Mouse (Mus musculus) CH12.LX (cell line): ENCODE data around the gene B4gat1. TPM values are rescaled to one million over a fixed set of nuclear protein-coding genes. Genes with fewer than 3 reads are reported as not detected.
"Not testable (repeated sequence)": the region's sequence is repeated elsewhere in the genome, so short reads cannot be mapped to it uniquely, and the experiment has no call there.

Experiments
- DNase-seq: peaks from one replicate; pipeline ENCODE4 v3.0.0-alpha.2; 2013; ENCODE audit errors: extremely low read depth
- H3K27ac ChIP-seq: 2 replicates; pipeline ENCODE4 v1.5.1; 2012; ENCODE audit warnings: low read depth, mild to moderate bottlenecking, control low read depth, moderate library complexity; ENCODE audit not compliant: insufficient read depth
- H3K27me3 ChIP-seq: replicated peaks from 2 replicates; pipeline ENCODE3; 2012; ENCODE audit warnings: inconsistent platforms
- H3K36me3 ChIP-seq, 2 experiments: replicated peaks in 1 of 2; 2 replicates each; pipeline versions ENCODE3 to v1.6.1; 2012; ENCODE audit warnings: inconsistent platforms in 1 of 2, low read length in 1 of 2, mild to moderate bottlenecking in 1 of 2, mixed read lengths in 1 of 2, moderate library complexity in 1 of 2; ENCODE audit not compliant: control insufficient read depth in 1 of 2, insufficient read depth in 1 of 2
- H3K4me1 ChIP-seq, 2 experiments: 2 replicates each; pipeline ENCODE4 v1.6.1; 2012; ENCODE audit warnings: inconsistent platforms in 1 of 2, moderate library complexity in 1 of 2; ENCODE audit not compliant: insufficient read depth in 2 of 2, control insufficient read depth in 1 of 2
- H3K4me2 ChIP-seq: 2 replicates; pipeline ENCODE4 v1.6.1; 2012; ENCODE audit warnings: low read depth, mild to moderate bottlenecking, control low read depth; ENCODE audit not compliant: poor library complexity, insufficient read depth, severe bottlenecking
- H3K4me3 ChIP-seq, 3 experiments: fragments of 150-350 bp in 1 of 3; sonication (generic) in 1 of 3; replicated peaks in 1 of 3; 2 replicates each; pipeline versions ENCODE3 to v1.5.1; 2011 to 2012; ENCODE audit warnings: low read depth in 2 of 3, low read length in 2 of 3, mild to moderate bottlenecking in 2 of 3, moderate library complexity in 2 of 3, control low read depth in 1 of 3, improper control_type of control experiment in 1 of 3, inconsistent platforms in 1 of 3, mixed read lengths in 1 of 3; ENCODE audit not compliant: poor library complexity in 1 of 3
- H3K79me2 ChIP-seq: replicated peaks from 2 replicates; pipeline ENCODE4 v1.6.1; 2012; ENCODE audit warnings: mild to moderate bottlenecking, moderate library complexity; ENCODE audit not compliant: control insufficient read depth, poor library complexity, insufficient read depth, severe bottlenecking; ENCODE audit errors: extremely low read depth
- H3K9ac ChIP-seq: 2 replicates; pipeline ENCODE4 v1.6.1; 2012; ENCODE audit warnings: low read depth, mild to moderate bottlenecking, control low read depth, moderate library complexity; ENCODE audit not compliant: insufficient read depth
- H3K9me3 ChIP-seq: replicated peaks from 2 replicates; pipeline ENCODE3; 2012; ENCODE audit warnings: low read length, inconsistent platforms, mixed read lengths
- BHLHE40 ChIP-seq: IDR thresholded peaks from 2 replicates; pipeline ENCODE4 v1.6.1; 2011; ENCODE audit warnings: mild to moderate bottlenecking, low read depth, low read length, improper control_type of control experiment
- CHD2 ChIP-seq: IDR thresholded peaks from 2 replicates; pipeline ENCODE4 v1.6.1; 2011; ENCODE audit warnings: low read length, improper control_type of control experiment
- CTCF ChIP-seq, 2 experiments: IDR thresholded peaks in 1 of 2; conservative IDR thresholded peaks in 1 of 2; 2 replicates each; pipeline ENCODE4 v1.5.1; 2011 to 2012; ENCODE audit warnings: low read depth in 2 of 2, low read length in 2 of 2, improper control_type of control experiment in 1 of 2, inconsistent platforms in 1 of 2, mild to moderate bottlenecking in 1 of 2, moderate library complexity in 1 of 2
- ELF1 ChIP-seq: IDR thresholded peaks from 2 replicates; pipeline ENCODE4 v1.6.1; 2014; ENCODE audit warnings: low read depth, mild to moderate bottlenecking, inconsistent platforms, low read length, improper control_type of control experiment
- EP300 ChIP-seq: IDR thresholded peaks from 2 replicates; pipeline ENCODE4 v1.6.1; 2011; ENCODE audit warnings: low read length, improper control_type of control experiment
- ETS1 ChIP-seq: conservative IDR thresholded peaks from 2 replicates; pipeline ENCODE4 v1.6.1; 2012; ENCODE audit warnings: low read depth, mild to moderate bottlenecking, inconsistent platforms, low read length, improper control_type of control experiment, moderate library complexity
- HCFC1 ChIP-seq: IDR thresholded peaks from 2 replicates; pipeline ENCODE4 v1.6.1; 2012; ENCODE audit warnings: low read depth, mild to moderate bottlenecking, inconsistent platforms, low read length, improper control_type of control experiment
- IRF4 ChIP-seq: IDR thresholded peaks from 2 replicates; pipeline ENCODE4 v1.6.1; 2014; ENCODE audit warnings: low read depth, mild to moderate bottlenecking, inconsistent platforms, low read length, improper control_type of control experiment
- JUN ChIP-seq: IDR thresholded peaks from 2 replicates; pipeline ENCODE4 v1.6.1; 2011; ENCODE audit warnings: low read depth, mild to moderate bottlenecking, low read length, improper control_type of control experiment, moderate library complexity; ENCODE audit not compliant: insufficient read depth
- KAT2A ChIP-seq: IDR thresholded peaks from 2 replicates; pipeline ENCODE4 v1.6.1; 2012; ENCODE audit warnings: low read length, improper control_type of control experiment, inconsistent platforms; ENCODE audit not compliant: insufficient replicate concordance
- MAZ ChIP-seq: IDR thresholded peaks from 2 replicates; pipeline ENCODE4 v1.6.1; 2012; ENCODE audit warnings: low read depth, mild to moderate bottlenecking, inconsistent platforms, low read length, improper control_type of control experiment, moderate library complexity
- MXI1 ChIP-seq: IDR thresholded peaks from 2 replicates; pipeline ENCODE4 v1.6.1; 2011; ENCODE audit warnings: mild to moderate bottlenecking, low read depth, low read length, improper control_type of control experiment
- NELFE ChIP-seq: IDR thresholded peaks from 2 replicates; pipeline ENCODE4 v1.6.1; 2011; ENCODE audit warnings: low read depth, low read length, improper control_type of control experiment
- NRF1 ChIP-seq: IDR thresholded peaks from 2 replicates; pipeline ENCODE4 v1.6.1; 2014; ENCODE audit warnings: low read depth, mild to moderate bottlenecking, inconsistent platforms, low read length, improper control_type of control experiment, moderate library complexity
- POLR2A ChIP-seq: IDR thresholded peaks from 2 replicates; pipeline ENCODE4 v1.6.1; 2011; ENCODE audit warnings: low read depth, mild to moderate bottlenecking, improper control_type of control experiment, low read length
- SIN3A ChIP-seq: IDR thresholded peaks from 2 replicates; pipeline ENCODE4 v1.6.1; 2012; ENCODE audit warnings: low read length, improper control_type of control experiment, inconsistent platforms
- SMC3 ChIP-seq: IDR thresholded peaks from 2 replicates; pipeline ENCODE4 v1.6.1; 2011; ENCODE audit warnings: low read depth, low read length, improper control_type of control experiment
- TBP ChIP-seq: conservative IDR thresholded peaks from 2 replicates; pipeline ENCODE4 v1.6.1; 2011; ENCODE audit warnings: low read depth, low read length, improper control_type of control experiment
- TCF12 ChIP-seq: IDR thresholded peaks from 2 replicates; pipeline ENCODE4 v1.6.1; 2014; ENCODE audit warnings: low read depth, mild to moderate bottlenecking, inconsistent platforms, low read length, improper control_type of control experiment
- UBTF ChIP-seq: IDR thresholded peaks from 2 replicates; pipeline ENCODE4 v1.6.1; 2012; ENCODE audit warnings: low read depth, mild to moderate bottlenecking, inconsistent platforms, low read length, improper control_type of control experiment, moderate library complexity
- USF2 ChIP-seq: conservative IDR thresholded peaks from 2 replicates; pipeline ENCODE4 v1.6.1; 2011; ENCODE audit warnings: low read depth, low read length, improper control_type of control experiment
- dilution Hi-C: fragments of 300-500 bp; cut with MboI; formaldehyde crosslinking; loops from 2 replicates; pipeline ENCODE4 v1.14.3; 2020; ENCODE audit warnings: low sequenced_read_pairs; ENCODE audit not compliant: extremely low pct_unique_long_range_greater_than_20kb, extremely low pct_ligation_motif_present
- in situ Hi-C: fragments of 300-500 bp; cut with MboI; formaldehyde crosslinking; loops from 3 replicates; pipeline ENCODE4 v1.14.3; 2019; ENCODE audit warnings: low sequenced_read_pairs, low pct_ligation_motif_present, low pct_unique_long_range_greater_than_20kb, mixed read lengths
- polyA plus RNA-seq: library from polyadenylated mRNA; unstranded; fragments of >175 nt; gene quantifications from 2 replicates; pipeline ENCODE4 v1.2.1, GENCODE M21; 2012; ENCODE audit warnings: low read depth; ENCODE audit not compliant: insufficient read length
- total RNA-seq, 2 experiments: library from RNA; depleted of rRNA; stranded (reverse); fragments of 300-350 nt in 1 of 2; fragments of >200 nt in 1 of 2; gene quantifications; 2 replicates each; pipeline ENCODE4 v1.2.3; 2012 to 2014

The B4gat1 gene
- total and polyA plus RNA-seq, 3 experiments = 5.2 to 12.1 (median 6.9) TPM

- DNase-seq, H3K9me3 ChIP-seq, H3K79me2 ChIP-seq, dilution Hi-C loops, H3K27ac ChIP-seq, H3K9ac ChIP-seq, H3K4me2 ChIP-seq, H3K4me3 ChIP-seq: not testable (repeated sequence)
- H3K27me3 ChIP-seq = peaks cover 42% of the 10 kb centered on the region
- H3K4me1 ChIP-seq = peaks cover 15 to 18% of the 10 kb centered on the region in 2 experiments
- in situ Hi-C loops = loop anchor here (5.0 kb wide), 1 partner anchor 44 kb away; the partner anchor contains the start of gene Brms1
- peak in 1 of 2 experiments; percentile 34; a peak in 2 of 4 replicates for TF ChIP-seq CTCF (conservative IDR thresholded peaks at IDR 0.05 in 1 of 2, IDR thresholded peaks at IDR 0.05 in 1 of 2; ENCODE audit: low read depth in 2 of 2, low read length in 2 of 2)
- H3K36me3 ChIP-seq = peaks cover 12 to 21% of the 10 kb centered on the region in 2 experiments
Observed at GRCm38 (mm10) chr19:5086533-5086932, 47.9 kb downstream of the B4gat1 start.

GRCm38 (mm10) chr19:5087884-5088728, 49.5 kb downstream of the B4gat1 start, which contains the start of gene Yif1a:
Gene Yif1a (plus strand): TSS chr19:5088538.
- no peaks in the 10 kb centered on the region for H3K79me2 ChIP-seq
- peaks cover 27% of the 10 kb centered on the region for H3K27me3 ChIP-seq
- H3K4me2 ChIP-seq = peak within 1 kb of the TSS; percentile 75
- H3K9me3 ChIP-seq = peaks cover 3% of the 10 kb centered on the region
- peak; percentile 100 for DNase-seq
- peaks cover 24 to 37% of the 10 kb centered on the region in 2 experiments for H3K36me3 ChIP-seq
- peak within 1 kb of the TSS; percentile 42 for H3K9ac ChIP-seq
- dilution Hi-C loops = no loop called here
- peak within 1 kb of the TSS; percentile 48 for H3K27ac ChIP-seq
- H3K4me1 ChIP-seq = peaks cover 12 to 15% of the 10 kb centered on the region in 2 experiments
- peak within 1 kb of the TSS; percentile 86 to 93 (median 88) for H3K4me3 ChIP-seq
- peak; percentile 94 for TF ChIP-seq ELF1
- TF ChIP-seq KAT2A = 0 out of 2 replicates have a peak, but pooled peaks have one; percentile 18
- TF ChIP-seq NELFE = peak; percentile 71
- peak; percentile 100 for TF ChIP-seq SIN3A
- TF ChIP-seq HCFC1 = peak; percentile 81
- TF ChIP-seq MXI1 = peak; percentile 98
- TF ChIP-seq ETS1 = no peak
- 0 out of 2 replicates have a peak, but pooled peaks have one; percentile 27 for TF ChIP-seq TBP
- peak; percentile 30 for TF ChIP-seq SMC3
- TF ChIP-seq NRF1 = peak; percentile 86
- TF ChIP-seq JUN = no peak
- TF ChIP-seq IRF4 = peak; percentile 33; the same call in 1 of the 2 replicates
- no peak for TF ChIP-seq EP300
- peak in 1 of 2 experiments; percentile 60; a peak in 2 of 4 replicates for TF ChIP-seq CTCF (conservative IDR thresholded peaks at IDR 0.05 in 1 of 2, IDR thresholded peaks at IDR 0.05 in 1 of 2; ENCODE audit: low read depth in 2 of 2, low read length in 2 of 2)
- TF ChIP-seq TCF12 = peak; percentile 73
- TF ChIP-seq BHLHE40 = no peak
- TF ChIP-seq MAZ = 0 out of 2 replicates have a peak, but pooled peaks have one; percentile 44
- TF ChIP-seq USF2 = no peak
- TF ChIP-seq POLR2A = peak; percentile 89
- 0 out of 2 replicates have a peak, but pooled peaks have one; percentile 18 for TF ChIP-seq UBTF
- peak; percentile 86 for TF ChIP-seq CHD2
- in situ Hi-C loops = loop anchor here (5.0 kb wide), 1 partner anchor 46 kb away; the partner anchor contains the start of gene Brms1
